Mouse (Mus musculus) right cerebral cortex, postnatal 4 days (tissue): Measurements from ENCODE around the gene Sptbn4.

ENCODE experiments used
- DNase-seq: peaks from one replicate; pipeline ENCODE4 v3.0.0-alpha.2; 2022

Gene Sptbn4

GRCm38 (mm10) chr7:27473835-27474489 is 26.5 kb upstream of the Sptbn4 start:
- DNase-seq = no peak

GRCm38 (mm10) chr7:27473156-27473834 is 25.8 kb upstream of the Sptbn4 start, which contains the start of gene Sertad3:
Sertad3 (plus strand) TSS chr7:27473768.
- DNase-seq = peak; percentile 99

- DNase-seq = no peak
These were observed 25.1 kb upstream of the Sptbn4 start for GRCm38 (mm10) chr7:27472596-27472995.

- DNase-seq = no peak
These were observed 24.1 kb upstream of the Sptbn4 start for GRCm38 (mm10) chr7:27471390-27472120.

GRCm38 (mm10) chr7:27467648-27468047 is 20.2 kb upstream of the Sptbn4 start:
- no peak for DNase-seq

GRCm38 (mm10) chr7:27460477-27460876 is 13.0 kb upstream of the Sptbn4 start:
- no peak for DNase-seq

- DNase-seq = no peak
These were observed 12.2 kb upstream of the Sptbn4 start for GRCm38 (mm10) chr7:27459640-27460039.

GRCm38 (mm10) chr7:27458614-27459013 is 11.1 kb upstream of the Sptbn4 start:
- DNase-seq = no peak

- no peak for DNase-seq
These were observed 7.8 kb upstream of the Sptbn4 start for GRCm38 (mm10) chr7:27455273-27455672.

GRCm38 (mm10) chr7:27454461-27455121 is 7.1 kb upstream of the Sptbn4 start:
- DNase-seq = no peak

- DNase-seq = no peak
These were observed 4.8 kb upstream of the Sptbn4 start for GRCm38 (mm10) chr7:27452206-27452770.

- no peak for DNase-seq
These were observed 3.9 kb upstream of the Sptbn4 start for GRCm38 (mm10) chr7:27451359-27451758.

GRCm38 (mm10) chr7:27449256-27449862 is 1.9 kb upstream of the Sptbn4 start:
- DNase-seq = peak; percentile 71

GRCm38 (mm10) chr7:27448421-27449206 is 1.1 kb upstream of the Sptbn4 start:
- DNase-seq = peak; percentile 46

- peak; percentile 78 for DNase-seq
These were observed 716 bp downstream of the Sptbn4 start for GRCm38 (mm10) chr7:27446521-27447418.

GRCm38 (mm10) chr7:27446051-27446450 is 1.4 kb downstream of the Sptbn4 start:
- peak; percentile 35 for DNase-seq

GRCm38 (mm10) chr7:27440014-27440413 is 7.5 kb downstream of the Sptbn4 start:
- DNase-seq = no peak

GRCm38 (mm10) chr7:27437544-27437943 is 9.9 kb downstream of the Sptbn4 start:
- DNase-seq = no peak

GRCm38 (mm10) chr7:27433794-27434193 is 13.7 kb downstream of the Sptbn4 start:
- DNase-seq = no peak

- DNase-seq = no peak
These were observed 14.1 kb downstream of the Sptbn4 start for GRCm38 (mm10) chr7:27433349-27433748.

- no peak for DNase-seq
These were observed 18.4 kb downstream of the Sptbn4 start for GRCm38 (mm10) chr7:27429135-27429534.
